Mouse (Mus musculus): ENCODE results near the gene Trit1.

DNA sequence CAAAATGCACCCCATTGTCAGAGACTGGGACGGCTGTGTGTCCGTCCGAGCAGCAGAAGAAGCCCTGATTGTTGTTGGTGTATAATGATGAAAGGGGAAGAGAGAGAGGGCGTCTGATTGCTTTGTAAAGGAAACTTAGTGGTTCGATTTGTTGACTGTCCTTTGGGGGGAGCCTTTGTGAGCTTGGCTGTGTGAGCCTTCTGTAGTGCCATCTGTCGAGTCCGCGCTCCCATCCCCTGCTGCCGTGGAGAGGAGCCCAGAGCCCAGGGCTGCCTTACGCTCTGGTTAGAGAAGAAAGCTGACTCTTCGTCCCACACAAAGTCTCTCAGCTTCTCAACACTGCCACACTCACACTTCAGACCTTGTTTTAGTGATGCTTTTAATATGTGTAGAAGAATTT, 36.8 kb downstream of the Trit1 start:
- TF ChIP-seq CTCF (IDR thresholded peaks at IDR 0.05; ENCODE audit: borderline replicate concordance, insufficient read depth, low read length), result no peak
- no peak for TF ChIP-seq POLR2A (IDR thresholded peaks at IDR 0.05; ENCODE audit: low read depth, low read length)

Measured in embryonic fibroblast, embryonic 13.5 days (primary cell).